Mouse (Mus musculus): ENCODE data around the gene Fam120a.

GRCm38 (mm10) chr13:48921256-48921655 is 46.6 kb downstream of the Fam120a start:
- no peak for TF ChIP-seq ZMIZ1 (IDR thresholded peaks at IDR 0.05; ENCODE audit: low read depth, low read length)
- TF ChIP-seq CTCF (IDR thresholded peaks at IDR 0.05 in 2 of 3, conservative IDR thresholded peaks at IDR 0.05 in 1 of 3; ENCODE audit: control insufficient read depth in 1 of 3, insufficient read depth in 1 of 3, low read depth in 2 of 3, low read length in 3 of 3, poor library complexity in 1 of 3, severe bottlenecking in 1 of 3) = no peak
- no peak for TF ChIP-seq POLR2A (IDR thresholded peaks at IDR 0.05; ENCODE audit: control insufficient read depth in 1 of 2, insufficient read depth in 1 of 2, low read depth in 1 of 2, low read length in 2 of 2, poor library complexity in 1 of 2)
- no peak for TF ChIP-seq SIN3A (IDR thresholded peaks at IDR 0.05; ENCODE audit: low read length)
- no peak for TF ChIP-seq MAX (IDR thresholded peaks at IDR 0.05; ENCODE audit: low read length)
- TF ChIP-seq EP300 (IDR thresholded peaks at IDR 0.05; ENCODE audit: low read depth in 1 of 2, low read length in 2 of 2) = no peak
- no peak for TF ChIP-seq TCF12 (IDR thresholded peaks at IDR 0.05; ENCODE audit: low read depth, low read length)
- TF ChIP-seq MAZ (IDR thresholded peaks at IDR 0.05; ENCODE audit: low read depth, low read length) = no peak
- no peak for TF ChIP-seq ZNF384 (IDR thresholded peaks at IDR 0.05; ENCODE audit: low read depth, low read length)
- no peak for TF ChIP-seq RAD21 (IDR thresholded peaks at IDR 0.05; ENCODE audit: low read depth, low read length)
- no peak for TF ChIP-seq TBP (IDR thresholded peaks at IDR 0.05; ENCODE audit: low read depth, low read length)
- TF ChIP-seq MYC (IDR thresholded peaks at IDR 0.05; ENCODE audit: low read depth, low read length) = no peak
- no peak for TF ChIP-seq USF2 (IDR thresholded peaks at IDR 0.05; ENCODE audit: borderline replicate concordance in 1 of 2, insufficient read depth in 1 of 2, low read depth in 1 of 2, low read length in 2 of 2)

Measured in MEL (cell line).